Mouse (Mus musculus) adrenal gland, adult (tissue): ENCODE data around the gene Plekho1.
A peak's percentile ranks its signal among the peaks of the same experiment; 100 is the strongest.

Experiments used
- DNase-seq, 2 experiments: peaks; one replicate each; pipeline ENCODE4 v3.0.0; 2022 to 2023; ENCODE audit warnings: low spot score in 1 of 2; ENCODE audit not compliant: inconsistent age in 2 of 2

The Plekho1 gene

DNA sequence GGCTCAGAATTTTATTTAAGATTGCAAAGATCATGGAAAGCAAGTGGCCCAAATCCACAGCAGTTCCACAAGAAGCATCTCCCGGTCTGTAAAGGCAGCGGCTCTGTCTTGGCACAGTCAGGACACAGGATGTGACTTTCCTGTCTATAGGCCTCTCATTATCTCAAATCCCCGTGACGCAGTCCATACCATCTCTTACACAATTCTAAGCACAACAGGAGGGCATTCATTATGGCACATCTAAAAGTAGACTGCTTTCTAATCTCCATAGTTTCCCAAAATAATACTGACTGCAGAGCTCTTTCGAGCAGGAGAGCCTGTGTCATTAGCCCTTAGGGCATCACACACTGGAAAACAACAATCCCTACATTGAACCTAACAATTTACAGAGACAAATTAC lies 17.0 kb upstream of the Plekho1 start:
- DNase-seq = no peak

DNA sequence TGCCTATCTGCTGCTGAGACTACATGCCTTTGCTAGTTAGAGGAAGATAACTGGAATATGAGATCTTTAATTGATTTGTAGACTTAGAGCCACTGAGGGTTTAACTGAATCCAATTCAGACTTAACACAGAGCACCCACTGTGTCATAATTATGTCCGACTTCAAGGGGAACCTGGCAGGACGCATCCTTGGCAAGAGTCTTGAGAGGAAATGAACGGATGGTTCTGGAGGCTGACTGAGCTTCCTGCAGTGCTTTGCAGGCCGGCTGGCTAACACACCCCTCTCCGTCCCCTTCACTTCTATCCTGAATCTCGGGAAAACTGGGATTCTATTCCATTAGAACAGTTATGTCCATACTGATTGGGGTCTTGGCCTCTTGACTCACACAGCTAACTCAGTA lies 12.7 kb upstream of the Plekho1 start:
- DNase-seq = no peak

DNA sequence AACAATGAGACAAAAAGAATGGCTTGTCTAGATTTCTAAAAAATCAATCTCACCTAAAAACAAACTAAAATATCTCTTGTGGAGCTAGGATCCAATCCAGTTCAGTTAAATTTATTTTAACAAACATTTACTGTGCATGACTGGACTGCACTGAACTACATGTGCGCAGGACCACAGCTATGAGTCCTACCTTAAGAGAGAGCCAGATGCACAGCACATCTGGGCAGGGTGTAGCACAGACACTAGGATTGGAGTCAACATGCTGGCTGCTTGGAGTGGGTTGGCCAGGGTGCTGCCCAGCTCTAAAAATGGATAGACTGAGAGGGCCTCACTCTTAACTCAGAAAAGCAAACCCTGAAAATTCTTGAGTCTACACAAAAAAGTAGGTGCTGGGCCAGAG lies 5.8 kb upstream of the Plekho1 start:
- DNase-seq = no peak

DNA sequence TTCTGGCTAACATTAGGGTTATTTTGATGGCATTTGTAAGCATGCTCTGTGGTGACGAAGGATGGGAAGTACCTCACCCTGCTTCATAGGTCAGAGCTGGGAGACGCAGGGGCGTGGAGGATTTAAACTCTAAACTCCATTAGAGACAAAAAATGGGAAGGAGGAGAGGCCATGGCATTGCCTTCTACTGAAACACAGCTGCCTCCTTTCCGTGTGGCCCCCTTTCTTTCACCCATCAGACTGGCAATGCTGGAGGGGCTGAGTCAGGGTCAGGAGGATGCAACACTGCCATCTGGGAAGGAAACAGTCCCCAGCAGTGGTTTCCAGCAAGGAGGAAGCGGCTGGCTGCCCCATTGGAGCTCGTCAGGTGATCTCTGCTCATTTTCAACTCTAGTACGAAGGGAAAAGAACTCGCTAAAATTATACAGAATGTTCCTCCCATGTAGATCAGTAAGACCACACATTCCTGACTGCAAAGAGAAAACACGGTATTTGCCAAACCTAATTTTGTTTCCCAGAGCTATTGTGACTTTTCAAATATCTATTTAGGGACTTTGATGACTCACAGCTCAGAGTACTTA lies 5.2 kb upstream of the Plekho1 start:
- peak in 1 of 2 experiments; percentile 52 for DNase-seq

DNA sequence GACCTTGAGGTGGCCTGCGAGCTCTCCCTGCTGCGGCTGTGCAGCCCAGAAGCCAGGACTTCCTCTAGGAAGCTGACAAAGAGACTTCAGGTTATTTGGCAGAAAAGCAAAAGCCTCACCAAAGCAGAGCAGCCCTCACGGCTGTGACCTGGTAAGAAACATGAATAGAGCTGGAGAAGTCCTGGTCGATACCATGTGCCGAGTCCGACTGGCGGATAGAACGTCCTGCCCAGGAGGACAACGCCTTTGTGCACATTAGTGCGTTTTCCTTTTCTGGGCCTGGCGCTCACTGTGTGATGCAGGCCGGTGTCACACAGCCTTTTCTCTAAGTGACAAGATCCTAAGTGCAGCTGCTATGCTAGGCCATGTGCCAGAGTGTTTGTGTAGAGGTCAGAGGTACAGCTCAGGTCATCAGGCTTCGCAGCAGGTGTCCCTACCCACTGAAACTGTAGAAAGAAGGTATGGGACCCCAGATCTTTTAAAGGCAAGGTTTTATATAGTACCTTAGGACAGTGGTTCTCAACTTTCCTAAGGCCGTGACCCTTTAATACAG lies 4.4 kb upstream of the Plekho1 start:
- DNase-seq = peak in 1 of 2 experiments; percentile 69

DNA sequence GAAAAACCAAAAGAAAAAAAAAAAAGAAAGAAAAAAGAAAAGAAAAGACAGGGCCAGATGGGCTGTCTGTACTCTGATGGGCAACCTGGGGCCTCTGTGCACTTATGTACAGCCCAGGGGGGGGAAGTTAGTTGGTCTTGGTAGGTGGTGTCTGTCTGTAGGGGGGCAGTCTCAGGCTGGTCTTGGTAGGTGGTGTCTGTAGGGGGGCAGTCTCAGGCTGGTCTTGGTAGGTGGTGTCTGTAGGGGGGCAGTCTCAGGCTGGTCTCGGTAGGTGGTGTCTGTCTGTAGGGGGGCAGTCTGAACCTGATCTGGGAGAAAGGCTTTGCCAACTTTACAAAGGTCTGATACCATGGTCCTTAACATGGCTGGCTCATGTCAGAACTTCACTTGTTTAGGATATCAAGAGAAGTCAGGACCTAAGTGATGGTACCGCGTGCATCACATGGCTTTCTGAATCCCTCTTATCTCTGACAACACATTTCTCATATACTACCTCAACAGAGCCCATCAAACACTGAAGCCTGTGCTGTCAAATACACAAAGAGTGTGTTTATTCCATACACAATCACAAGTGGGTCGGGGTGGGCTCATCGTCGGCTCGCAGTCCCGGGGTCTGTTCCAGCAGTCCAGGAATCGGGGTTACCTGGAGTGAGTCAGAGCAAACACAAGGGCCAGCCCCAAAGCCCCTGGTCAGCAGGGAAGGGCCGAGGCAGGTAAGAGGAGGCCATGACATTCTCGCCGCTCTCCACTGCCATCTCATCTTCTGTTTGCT lies 3.7 kb upstream of the Plekho1 start:
- no peak for DNase-seq

DNA sequence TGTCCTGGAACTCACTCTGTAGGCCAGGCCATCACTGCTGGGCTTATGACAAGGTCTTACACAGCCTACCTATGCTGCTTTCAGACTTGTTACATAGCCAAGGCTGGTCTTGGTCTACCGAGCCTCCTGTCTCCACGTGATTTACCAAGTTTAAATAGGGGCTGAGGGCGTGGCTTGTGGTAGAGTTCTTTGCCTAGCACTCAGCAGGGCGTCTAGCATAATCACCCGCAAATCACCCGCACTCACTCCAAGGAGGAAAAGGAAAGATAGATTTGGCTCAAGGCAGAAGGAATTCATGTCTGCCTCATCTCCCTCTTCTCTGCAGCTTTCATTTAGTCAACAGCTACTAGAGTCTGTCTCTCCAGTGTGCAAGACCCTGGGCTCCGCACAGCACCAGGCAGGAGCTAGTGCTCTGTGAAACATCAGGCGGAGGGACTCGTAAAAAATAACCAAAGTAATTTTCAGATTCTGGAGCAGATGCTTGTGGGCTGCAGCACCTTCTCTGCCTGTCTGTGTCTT lies 1.5 kb upstream of the Plekho1 start:
- peak in 1 of 2 experiments; percentile 48 for DNase-seq

DNA sequence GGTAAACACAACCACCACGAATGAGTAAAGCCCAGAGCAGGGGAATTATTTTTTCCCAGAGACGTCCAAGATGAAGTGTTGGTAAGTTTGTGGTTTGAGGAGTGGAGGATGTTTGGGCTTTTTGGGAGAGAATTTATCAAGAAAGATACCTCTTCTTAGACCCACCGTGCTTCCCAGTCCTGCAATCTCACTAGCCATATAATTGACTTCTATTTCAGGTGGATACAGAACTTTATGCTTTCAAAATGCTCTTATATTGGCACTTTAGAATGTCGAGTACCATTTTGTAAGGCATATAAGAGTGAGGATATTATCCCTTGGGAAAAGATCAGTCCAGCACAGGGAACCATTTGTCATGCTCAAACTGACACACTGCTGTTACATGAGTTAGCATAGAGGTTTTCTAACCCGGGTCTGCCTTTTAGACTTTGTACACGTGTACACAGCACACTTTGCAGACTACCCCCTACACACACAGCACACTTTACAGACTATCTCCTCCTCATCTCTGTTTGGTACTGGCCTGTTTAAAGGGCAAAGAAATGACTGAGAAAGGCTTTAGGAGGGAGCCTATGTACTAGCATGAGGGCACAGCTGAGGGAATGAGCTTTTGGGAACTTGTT lies 761 bp upstream of the Plekho1 start:
- DNase-seq = no peak

DNA sequence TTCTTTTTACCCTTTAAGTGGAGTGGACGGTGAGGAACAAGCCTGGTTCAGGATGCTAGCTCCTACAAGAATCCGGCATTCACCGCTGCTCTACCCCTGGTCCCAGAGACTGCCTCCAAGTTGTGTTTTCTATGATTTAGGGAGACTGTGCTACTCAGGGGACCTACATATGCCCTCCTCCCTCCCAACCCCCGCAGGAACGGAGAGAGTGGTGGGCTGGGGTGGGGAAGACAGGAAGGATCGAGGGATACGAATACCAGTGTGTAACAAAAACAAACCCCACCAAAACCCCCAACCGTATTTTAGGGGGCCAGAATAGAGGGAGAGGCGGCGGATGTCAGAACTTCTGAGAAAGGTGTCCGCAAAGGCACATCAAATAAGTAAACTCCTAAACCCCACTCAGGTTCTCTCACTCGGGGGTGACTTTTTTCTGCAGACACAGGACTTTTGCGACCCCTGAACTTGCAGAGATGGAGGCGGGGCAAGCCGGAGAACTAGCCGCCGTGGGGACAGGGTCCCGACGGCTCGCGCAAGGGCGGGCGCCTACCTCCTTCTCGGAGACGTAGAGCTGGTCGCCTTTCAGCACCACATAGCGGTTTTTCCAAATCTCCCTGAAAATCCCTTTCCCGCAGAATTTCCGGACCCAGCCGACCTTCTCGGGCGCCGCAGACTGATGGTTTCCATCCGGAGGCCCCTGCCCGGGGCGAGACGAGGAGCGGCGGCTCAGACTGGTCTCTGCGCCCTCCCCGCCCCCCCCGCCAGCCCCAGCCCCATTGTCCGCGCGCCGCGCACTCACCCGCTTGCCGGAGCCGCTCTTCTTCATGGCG lies 613 bp downstream of the Plekho1 start:
- DNase-seq = peak; percentile 46 to 79

DNA sequence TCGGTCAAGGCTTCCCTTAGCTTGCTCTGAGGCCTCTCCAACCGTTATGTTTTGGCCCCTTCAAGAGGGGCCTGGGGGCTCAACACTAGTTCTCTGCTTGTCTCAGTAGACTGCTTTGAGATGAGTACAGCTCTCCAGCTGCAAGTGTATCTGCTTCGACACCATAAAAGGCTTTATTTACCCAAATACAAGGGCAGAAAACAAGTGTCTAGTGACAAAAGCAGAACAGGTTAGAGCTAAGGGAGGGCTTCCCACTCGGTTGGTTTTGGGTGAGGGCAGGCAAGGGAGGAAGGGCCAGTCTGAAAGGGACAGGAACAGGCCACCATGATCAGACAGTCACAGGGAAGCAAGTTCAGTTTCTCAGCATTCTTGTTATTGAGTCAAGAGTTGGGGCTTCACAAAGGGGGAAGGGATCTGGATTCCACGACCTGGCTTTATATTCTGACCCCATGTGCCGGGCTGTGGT lies 1.4 kb downstream of the Plekho1 start:
- peak in 1 of 2 experiments; percentile 65 for DNase-seq

DNA sequence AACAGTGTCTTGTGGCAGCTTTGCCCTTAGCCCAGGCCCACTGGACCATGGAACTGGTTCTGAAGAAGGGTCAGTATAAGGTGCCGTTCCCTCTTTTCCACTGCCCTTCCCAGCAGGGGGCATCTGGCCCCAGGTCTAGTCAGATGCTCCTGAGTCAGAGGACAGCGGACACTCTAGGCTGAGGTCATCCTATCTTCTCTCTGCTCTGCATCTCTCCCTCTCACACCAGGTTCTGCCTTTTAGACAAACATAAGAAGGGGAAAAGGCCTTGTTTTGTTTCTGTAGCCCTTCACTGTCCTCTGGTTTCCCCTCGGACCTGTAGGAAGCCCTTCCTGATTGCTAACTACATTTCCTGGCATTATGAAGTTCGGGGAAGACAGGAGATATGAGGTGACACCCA lies 1.9 kb downstream of the Plekho1 start:
- DNase-seq = peak in 1 of 2 experiments; percentile 75

DNA sequence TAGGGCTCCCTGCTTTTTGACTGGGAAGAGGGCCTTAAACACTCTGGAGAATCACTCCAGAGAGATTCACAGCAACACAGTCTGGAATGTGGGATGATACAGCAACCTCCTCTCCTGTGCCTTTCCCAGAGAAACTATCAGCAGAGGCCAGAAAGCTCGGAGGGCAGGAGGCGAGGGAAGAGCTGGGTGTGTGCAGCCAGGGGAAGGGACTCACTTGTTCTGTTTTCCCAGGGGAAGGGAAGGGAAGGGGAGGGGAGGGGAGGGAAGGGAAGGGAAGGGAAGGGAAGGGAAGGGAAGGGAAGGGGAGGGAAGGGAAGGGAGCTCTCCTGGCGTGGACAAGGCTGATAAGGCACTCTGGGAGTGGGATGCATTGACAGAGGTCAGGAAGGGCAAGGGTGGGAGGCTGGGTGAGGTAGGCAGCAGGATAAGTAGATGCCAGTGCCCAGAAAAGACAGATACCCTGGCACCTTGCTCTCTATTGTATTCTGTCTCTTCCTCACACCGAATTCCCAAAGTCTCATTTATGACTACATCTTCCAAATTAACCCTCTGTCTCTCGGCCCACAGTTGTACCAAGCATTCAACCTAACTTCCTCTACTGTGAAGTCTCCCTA lies 2.7 kb downstream of the Plekho1 start:
- peak in 1 of 2 experiments; percentile 47 for DNase-seq

DNA sequence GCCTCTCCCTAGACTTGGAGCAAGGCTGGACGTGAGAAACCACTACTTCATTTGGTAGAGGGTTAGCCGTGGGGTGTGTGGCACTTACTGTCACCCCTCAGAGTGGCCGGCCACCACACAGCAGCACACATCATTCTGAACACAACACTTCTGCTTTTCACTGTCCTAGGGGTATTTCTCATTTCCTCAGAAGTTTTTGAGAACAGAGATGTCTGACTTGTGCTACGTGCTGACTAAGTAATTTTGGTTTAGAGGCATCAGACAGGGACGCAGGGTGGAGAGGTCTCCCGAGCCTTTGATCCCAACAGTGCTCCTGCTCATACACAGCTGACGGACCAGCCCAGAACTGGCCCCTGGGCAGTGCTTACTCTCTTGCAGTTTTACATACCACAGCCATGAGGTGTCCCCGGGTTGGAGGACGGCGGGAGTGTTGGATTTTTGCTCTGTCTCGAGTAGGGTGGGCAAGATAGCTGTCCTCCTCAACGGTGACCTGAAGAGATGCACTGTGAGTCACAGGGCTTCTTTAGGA lies 5.3 kb downstream of the Plekho1 start:
- DNase-seq = peak in 1 of 2 experiments; percentile 46

DNA sequence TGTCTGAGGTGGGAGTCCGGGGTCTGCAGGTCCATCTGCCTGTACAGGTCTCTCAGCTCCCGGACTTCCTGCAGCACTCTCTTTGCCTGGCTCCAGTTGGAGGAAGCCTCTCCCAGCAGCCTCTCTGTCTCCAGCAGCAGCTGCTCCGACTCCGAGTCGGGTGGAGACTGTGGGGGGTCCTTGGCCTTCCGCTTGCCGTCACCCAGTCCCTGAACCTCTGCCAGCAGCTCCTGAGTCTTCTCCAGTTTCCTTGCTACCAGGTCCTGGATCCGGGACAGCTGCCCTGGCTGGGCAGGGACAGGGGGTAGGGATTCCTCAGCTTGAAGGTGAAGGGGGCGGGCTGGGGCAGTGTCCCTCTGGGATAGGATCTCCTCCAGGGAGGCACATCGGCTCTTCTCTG lies 6.8 kb downstream of the Plekho1 start:
- peak; percentile 57 to 79 for DNase-seq

DNA sequence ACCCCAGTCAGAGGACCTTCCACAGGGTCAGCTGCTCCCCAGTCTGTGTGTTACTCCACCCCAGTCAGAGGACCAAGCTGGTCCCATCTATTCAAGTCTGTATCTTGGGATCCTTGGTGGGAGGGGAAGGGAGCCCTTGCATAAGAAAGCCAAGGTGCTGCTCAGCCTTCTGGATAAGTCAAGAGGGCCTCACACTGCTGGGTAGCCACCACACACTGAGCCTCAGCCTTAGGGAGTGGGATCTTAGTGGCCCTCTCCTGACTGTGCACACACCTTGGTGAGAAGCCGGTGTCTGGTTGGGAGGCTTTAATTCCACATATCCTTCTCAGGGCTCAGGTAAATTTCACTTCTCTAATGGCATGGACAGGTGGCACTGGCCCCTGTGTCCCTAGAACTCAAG lies 7.7 kb downstream of the Plekho1 start:
- peak in 1 of 2 experiments; percentile 24 for DNase-seq

DNA sequence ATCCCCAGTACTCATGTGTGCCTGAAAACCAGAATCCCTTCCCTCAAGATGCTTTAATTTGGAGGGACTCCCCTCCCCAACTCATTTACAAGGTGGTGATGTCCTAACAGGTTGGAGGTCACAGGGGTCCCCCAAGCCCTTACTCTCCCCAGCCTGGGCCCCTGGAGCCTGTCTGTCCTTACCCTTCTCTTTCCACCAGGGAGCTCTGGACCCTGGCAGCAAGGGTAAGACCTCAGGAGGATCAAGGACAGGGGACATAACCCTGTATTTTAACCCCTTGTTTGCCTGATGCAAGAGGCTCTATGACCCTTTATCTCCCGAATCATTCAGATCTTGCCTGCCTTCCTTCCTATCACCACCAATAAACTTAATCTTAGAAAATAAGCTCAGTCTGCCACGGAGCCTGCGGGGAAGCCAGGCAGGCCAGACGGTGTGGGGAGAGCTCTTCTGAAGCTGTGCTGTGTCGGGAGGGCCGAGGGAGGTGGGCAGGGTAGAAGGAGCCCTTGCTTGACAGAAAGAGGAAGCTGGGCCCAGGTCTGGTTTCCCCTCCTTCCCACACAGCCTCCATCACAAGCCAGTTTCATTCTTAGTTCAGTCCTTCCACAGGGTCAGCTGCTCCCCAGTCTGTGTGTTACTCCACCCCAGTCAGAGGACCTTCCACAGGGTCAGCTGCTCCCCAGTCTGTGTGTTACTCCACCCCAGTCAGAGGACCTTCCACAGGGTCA lies 8.3 kb downstream of the Plekho1 start:
- DNase-seq = peak in 1 of 2 experiments; percentile 46

DNA sequence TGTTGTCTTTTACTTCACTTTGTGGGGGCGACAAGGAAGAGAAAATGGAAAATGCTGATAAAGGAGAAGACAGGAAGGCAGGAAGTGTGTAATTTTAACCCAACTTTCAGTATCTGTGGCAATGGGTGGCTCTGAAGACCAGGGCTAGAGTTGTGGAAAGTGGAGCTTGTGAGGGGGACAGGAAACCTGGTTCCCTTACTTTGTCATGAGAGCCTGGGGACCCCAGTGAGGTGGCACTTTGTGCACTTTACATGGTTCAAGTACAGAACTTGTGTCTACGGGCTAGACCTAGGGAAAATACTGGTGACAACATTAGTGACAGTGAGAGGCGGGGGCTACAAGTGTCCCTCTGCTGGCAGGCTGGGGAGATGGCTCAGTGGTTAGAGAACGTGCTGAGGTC lies 8.8 kb downstream of the Plekho1 start:
- DNase-seq = peak in 1 of 2 experiments; percentile 31

DNA sequence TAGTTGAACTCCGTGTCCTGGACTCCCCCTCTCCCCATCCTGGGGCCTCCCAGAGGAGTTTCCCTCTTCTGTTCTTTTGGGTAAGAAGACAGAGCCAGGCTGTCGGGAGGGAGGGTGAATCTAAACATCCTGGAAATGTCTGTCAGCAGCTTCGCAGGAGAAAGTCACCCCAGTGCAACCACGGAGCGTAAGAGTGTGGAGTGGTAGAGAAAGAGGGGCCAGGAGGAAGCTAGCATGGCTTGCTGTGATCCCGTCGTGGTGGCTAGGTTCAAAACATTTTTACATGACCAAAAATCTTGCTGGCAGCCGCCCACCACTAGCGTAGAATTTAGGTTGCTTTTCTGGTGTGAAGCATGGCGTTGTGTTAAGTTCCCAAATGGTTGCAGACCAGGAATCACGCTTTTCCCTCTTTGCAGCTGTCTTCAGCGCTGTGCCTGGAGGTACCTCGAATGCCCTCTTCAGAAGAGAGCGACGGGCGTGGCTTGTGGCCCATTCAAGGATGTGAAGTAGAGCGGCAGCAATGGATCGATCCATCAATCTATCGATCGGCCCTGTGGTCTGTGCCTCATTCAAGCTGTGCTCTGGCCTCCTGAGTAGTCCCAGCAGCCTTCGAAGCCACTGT lies 9.7 kb downstream of the Plekho1 start:
- DNase-seq = peak in 1 of 2 experiments; percentile 58
